Mouse (Mus musculus) frontal cortex, adult 2 months (tissue): ENCODE results near the gene Elk4. TPM values are rescaled to one million over a fixed set of nuclear protein-coding genes. Genes with fewer than 3 reads are reported as not detected.

Source experiments
- DNase-seq, 2 experiments: peaks; one replicate each; pipeline ENCODE4 v3.0.0; 2022; ENCODE audit warnings: low spot score in 1 of 2; ENCODE audit errors: extremely low spot score in 1 of 2
- polyA plus RNA-seq: library from polyadenylated mRNA; depleted of rRNA; stranded (reverse); fragments of >200 nt; gene quantifications from 2 replicates; pipeline ENCODE4 v1.2.3, GENCODE M21; 2012

Elk4 gene
- polyA plus RNA-seq, 1 experiment: 23.2 TPM

DNA sequence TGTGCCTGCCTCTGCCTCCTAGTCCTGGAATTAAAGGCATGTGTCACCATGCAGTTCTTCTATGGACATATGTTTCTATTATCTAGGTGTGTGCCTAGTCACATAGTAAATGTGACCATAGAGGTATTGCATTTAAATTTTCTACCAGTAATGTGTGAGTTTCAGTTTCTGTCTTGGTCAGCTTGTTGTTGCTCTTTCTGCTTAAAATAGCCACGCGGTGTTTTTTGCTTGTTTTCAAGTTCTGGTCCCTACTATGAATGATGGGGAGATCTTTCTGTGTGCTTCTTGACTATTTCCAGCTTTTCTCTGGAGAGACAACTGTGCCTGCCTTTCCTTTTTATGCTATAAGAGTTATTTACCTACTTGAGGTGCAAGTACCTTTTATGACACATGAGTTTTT is 4.4 kb downstream of the Elk4 start:
- DNase-seq: no peak

- no peak for DNase-seq
These were observed 5.5 kb downstream of the Elk4 start for GRCm38 (mm10) chr1:132012861-132013260.

DNA sequence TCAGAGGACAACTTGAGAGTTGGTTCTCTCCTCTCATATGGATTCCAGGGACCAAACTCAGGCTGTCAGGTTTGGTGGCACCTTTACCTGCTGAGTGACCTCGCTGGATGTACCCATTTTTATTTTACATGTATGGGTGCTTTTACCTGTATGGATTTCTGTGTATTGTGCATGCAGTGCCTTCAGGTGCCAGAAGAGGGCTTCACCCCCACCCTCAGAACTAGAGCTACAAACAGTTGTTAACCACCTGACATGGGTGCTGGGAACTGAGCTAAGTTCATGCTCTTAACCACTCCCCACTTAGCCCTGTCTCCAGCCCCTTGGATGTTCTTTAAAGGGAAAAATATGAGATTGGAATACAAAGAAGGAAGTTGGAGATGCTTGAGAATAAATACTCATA is 7.4 kb downstream of the Elk4 start:
- DNase-seq: no peak

GRCm38 (mm10) chr1:132016691-132017090 is 9.3 kb downstream of the Elk4 start:
- DNase-seq: no peak

GRCm38 (mm10) chr1:132019876-132020275 is 12.5 kb downstream of the Elk4 start:
- no peak for DNase-seq

GRCm38 (mm10) chr1:132022107-132022506 is 14.7 kb downstream of the Elk4 start:
- DNase-seq: no peak

GRCm38 (mm10) chr1:132026925-132027646 is 19.7 kb downstream of the Elk4 start:
- DNase-seq: no peak

DNA sequence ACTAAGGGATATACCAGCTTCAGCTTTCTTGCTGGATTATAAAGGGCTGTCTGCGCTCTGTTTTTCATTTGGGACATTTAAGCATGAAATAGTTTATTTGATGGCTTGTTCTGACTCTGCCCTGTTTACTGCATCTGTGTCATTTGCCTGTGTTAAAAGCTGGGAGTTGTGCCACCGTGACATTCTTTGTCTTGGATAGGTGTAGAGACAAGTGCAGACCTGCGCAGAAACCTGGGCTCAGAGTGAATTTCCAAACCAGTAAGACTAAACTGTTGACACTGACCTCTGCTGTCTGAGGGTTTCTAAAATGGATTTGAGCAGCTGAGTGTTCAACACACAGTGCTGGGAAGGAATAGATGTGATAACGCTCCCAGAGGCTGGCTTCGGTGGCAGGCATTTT is 20.6 kb downstream of the Elk4 start:
- DNase-seq: no peak

- DNase-seq: no peak
These were observed 21.0 kb downstream of the Elk4 start for GRCm38 (mm10) chr1:132028413-132028812.

DNA sequence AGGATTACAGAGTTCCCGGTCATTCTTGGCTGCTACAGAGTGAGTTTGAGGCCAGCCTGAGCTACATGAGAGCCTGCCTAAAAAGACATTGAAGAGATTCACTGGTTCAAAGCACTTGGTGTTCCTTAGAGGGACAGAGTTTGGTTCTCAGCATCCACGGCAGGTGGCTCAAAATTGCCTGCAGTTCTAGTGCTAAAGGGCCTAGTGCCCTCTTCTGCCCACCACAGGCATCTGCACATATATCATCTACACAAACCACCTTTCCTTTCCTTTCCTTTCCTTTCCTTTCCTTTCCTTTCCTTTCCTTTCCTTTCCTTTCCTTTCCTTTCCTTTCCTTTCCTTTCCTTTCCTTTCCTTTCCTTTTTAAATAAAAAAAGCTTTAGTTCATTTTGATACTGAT is 23.2 kb downstream of the Elk4 start:
- no peak for DNase-seq

DNA sequence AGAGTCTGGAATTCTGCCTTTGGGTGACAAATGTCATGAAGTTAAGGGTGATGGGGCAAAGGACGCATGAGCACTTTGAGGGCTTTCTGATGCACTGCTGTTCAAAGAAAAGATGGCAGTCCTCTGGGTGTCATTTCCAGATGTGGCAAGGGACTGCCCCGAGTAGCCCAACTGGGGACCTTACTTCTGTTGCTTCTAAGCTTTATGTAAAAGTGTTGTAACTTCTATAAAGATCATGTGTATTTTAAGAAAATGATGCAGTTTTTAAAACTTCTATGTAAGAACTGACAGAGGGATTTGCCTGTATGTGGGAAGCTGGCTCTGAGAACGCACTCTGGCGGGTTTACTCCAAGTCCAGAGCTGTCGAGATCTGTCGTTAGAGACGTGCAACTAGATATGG is 24.8 kb downstream of the Elk4 start:
- DNase-seq: no peak

DNA sequence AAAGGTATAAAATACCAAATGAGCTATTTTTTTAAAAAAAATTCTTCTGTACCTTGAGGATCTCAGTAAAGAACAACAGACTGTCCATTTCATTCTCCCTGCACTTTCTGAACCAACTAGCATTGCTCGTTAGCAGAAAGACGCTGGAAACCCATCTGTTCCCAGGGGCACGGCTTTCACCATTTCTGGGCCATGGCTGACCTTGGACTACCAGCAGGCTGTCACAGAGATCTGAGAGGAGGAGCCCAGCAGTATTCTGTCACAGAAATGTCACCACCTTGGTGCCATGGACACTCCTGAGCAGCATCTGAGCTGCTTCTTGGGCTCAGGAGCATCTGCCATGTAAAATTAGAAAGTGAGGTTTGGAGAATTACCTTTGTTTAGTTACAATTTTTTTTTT is 30.3 kb downstream of the Elk4 start:
- no peak for DNase-seq

GRCm38 (mm10) chr1:132038753-132039152 is 31.3 kb downstream of the Elk4 start:
- DNase-seq: no peak

GRCm38 (mm10) chr1:132040201-132040621 is 32.8 kb downstream of the Elk4 start:
- no peak for DNase-seq

- peak; percentile 66 to 76 for DNase-seq
These were observed 36.4 kb downstream of the Elk4 start for GRCm38 (mm10) chr1:132043759-132044158.

DNA sequence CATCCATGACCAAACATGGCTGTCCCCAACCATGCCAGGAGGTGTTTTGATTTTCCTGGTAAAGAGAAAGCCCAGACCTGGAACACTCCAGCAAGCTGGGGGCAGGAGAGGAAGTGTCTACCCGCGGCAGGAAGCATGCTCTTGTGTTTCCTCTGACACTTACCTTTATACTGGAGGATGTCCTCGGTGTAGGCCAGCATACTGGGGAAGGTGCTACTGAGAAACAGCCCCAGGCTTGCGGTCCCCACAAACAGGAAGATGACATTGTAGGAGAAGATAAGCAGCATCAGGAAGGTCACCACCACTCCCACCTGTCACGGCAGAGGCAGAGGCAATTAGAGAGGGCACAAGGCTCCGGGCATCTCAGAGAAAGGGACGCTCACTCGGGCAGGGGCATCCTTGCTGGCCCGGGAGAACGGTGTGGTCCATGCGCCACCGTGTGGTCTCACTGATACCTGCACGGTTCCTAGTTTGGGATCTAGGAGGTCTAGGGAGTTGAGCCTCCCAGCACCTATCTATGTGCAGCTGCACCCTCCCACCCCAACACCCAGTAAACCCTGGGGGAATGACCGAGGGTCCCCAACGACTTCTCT is 38.8 kb downstream of the Elk4 start:
- peak in 1 of 2 experiments; percentile 77 for DNase-seq

- DNase-seq: no peak
These were observed 44.3 kb downstream of the Elk4 start for GRCm38 (mm10) chr1:132051746-132052145.

DNA sequence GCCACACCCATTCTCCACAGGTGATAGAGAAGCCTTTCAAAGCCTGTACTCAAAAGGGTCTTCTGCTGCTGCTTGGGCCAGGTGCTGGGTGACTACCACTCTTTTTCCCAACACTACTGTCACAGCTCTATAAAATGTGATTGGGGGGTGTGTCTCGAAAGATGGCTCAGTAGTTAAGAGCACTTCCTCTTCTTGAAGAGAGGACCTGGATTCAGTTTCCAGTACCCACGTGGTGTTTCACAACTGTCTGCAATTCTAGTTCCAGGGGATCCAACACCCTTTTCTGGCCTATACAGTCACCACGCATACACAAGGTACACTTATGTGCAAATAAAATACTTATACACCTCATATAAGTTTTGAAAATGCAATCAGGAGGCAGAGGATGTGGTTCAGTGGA is 47.0 kb downstream of the Elk4 start:
- no peak for DNase-seq

- DNase-seq: no peak
These were observed 47.8 kb downstream of the Elk4 start for GRCm38 (mm10) chr1:132055054-132055664.

DNA sequence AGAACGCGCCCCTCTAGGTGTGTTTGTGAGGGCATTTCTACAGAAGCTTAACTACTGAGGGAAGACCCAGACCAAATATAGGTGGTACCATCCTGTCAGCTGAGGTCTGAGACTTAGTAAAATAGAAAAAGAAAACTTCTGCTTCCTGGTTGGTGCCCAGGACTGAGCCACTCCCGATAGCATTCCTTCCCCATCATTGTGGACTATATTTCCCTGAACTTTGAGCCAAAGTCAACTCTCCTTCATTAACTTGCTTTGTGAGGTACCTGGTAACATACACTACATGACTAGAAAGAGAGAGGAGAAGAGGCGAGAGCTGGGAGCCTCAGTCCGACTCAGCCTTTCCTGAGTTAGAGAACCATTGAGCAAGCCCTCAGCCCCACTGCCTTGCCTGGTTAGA is 51.2 kb downstream of the Elk4 start:
- DNase-seq: no peak

GRCm38 (mm10) chr1:132060036-132060769 is 52.8 kb downstream of the Elk4 start:
- DNase-seq: no peak
